Mouse (Mus musculus) midbrain, embryonic 11.5 days (tissue): ENCODE data around the gene 1700022I11Rik. TPM values are rescaled to one million over a fixed set of nuclear protein-coding genes. Genes with fewer than 3 reads are reported as not detected.
"Not testable (repeated sequence)": the region's sequence is repeated elsewhere in the genome, so short reads cannot be mapped to it uniquely, and the experiment has no call there.

ENCODE experiments used
- ATAC-seq: fragments of 200-750 bp; cut with Nextera tagmentation; 2 replicates; pipeline ENCODE4 v1.8.0; 2017; ENCODE audit warnings: moderate TSS enrichment, moderate library complexity; ENCODE audit not compliant: low FRiP score
- DNase-seq: peaks from one replicate; pipeline ENCODE4 v3.0.0; 2015; ENCODE audit warnings: low spot score; ENCODE audit errors: missing footprints
- H3K27ac ChIP-seq: fragments of 300-500 bp; sonication (generic); 2 replicates; pipeline ENCODE4 v1.5.1; 2014; ENCODE audit warnings: low read depth, low read length
- H3K27me3 ChIP-seq: fragments of 300-500 bp; sonication (generic); 2 replicates; pipeline ENCODE4 v1.6.1; 2014; ENCODE audit warnings: mild to moderate bottlenecking, low read length, moderate library complexity, mixed read lengths; ENCODE audit not compliant: control insufficient read depth, insufficient read depth
- H3K36me3 ChIP-seq: fragments of 300-500 bp; sonication (generic); 2 replicates; pipeline ENCODE4 v1.6.1; 2014; ENCODE audit warnings: mild to moderate bottlenecking, low read length, moderate library complexity, mixed read lengths; ENCODE audit not compliant: control insufficient read depth, insufficient read depth
- H3K4me1 ChIP-seq: fragments of 300-500 bp; sonication (generic); 2 replicates; pipeline ENCODE4 v1.6.1; 2014; ENCODE audit warnings: low read length; ENCODE audit not compliant: control insufficient read depth, insufficient read depth
- H3K4me2 ChIP-seq: fragments of 300-500 bp; sonication (generic); 2 replicates; pipeline ENCODE4 v1.6.1; 2014; ENCODE audit warnings: mild to moderate bottlenecking, moderate library complexity
- H3K4me3 ChIP-seq: fragments of 300-500 bp; sonication (generic); 2 replicates; pipeline ENCODE4 v1.5.1; 2014; ENCODE audit warnings: low read depth, low read length
- H3K9ac ChIP-seq: fragments of 300-500 bp; sonication (generic); 2 replicates; pipeline ENCODE4 v1.6.1; 2014; ENCODE audit warnings: low read length
- H3K9me3 ChIP-seq: fragments of 300-500 bp; sonication (generic); 2 replicates; pipeline ENCODE4 v1.6.1; 2016; ENCODE audit warnings: low read length; ENCODE audit not compliant: control insufficient read depth
- WGBS: fragments of 180-500 bp; shearing (Covaris S2); extraction: QIAGEN DNeasy Blood & Tissue Kit; methylation state at CpG from one replicate; pipeline ENCODE4 v1.1.7; 2014; 5-methylcytosine and 5-hydroxymethylcytosine counted together
- polyA plus RNA-seq: library from polyadenylated mRNA; unstranded; fragments of >200 nt; fragmentation: Nextera tagmentation; extraction: Ambion mirVana; gene quantifications from 2 replicates; pipeline ENCODE4 v1.2.1, GENCODE M21; 2014

The 1700022I11Rik gene
- polyA plus RNA-seq, 1 experiment from 2014 or later: 0.60 TPM

GRCm38 (mm10) chr4:42973868-42974267 is 4.5 kb downstream of the 1700022I11Rik start:
- H3K4me1 ChIP-seq: no peaks in the 10 kb centered on the region
- H3K9ac ChIP-seq: no peak overlapping the region
- no peaks in the 10 kb centered on the region for H3K9me3 ChIP-seq
- H3K27me3 ChIP-seq: no peaks in the 10 kb centered on the region
- 84% methylated on average over 5 of the region's 5 CpGs for WGBS
- ATAC-seq: no peak
- peaks cover under 1% of the 10 kb centered on the region; the same call in 1 of the 2 replicates for H3K36me3 ChIP-seq
- H3K4me2 ChIP-seq: no peak overlapping the region
- no peak overlapping the region for H3K27ac ChIP-seq
- no peak for DNase-seq
- no peak overlapping the region for H3K4me3 ChIP-seq

DNA sequence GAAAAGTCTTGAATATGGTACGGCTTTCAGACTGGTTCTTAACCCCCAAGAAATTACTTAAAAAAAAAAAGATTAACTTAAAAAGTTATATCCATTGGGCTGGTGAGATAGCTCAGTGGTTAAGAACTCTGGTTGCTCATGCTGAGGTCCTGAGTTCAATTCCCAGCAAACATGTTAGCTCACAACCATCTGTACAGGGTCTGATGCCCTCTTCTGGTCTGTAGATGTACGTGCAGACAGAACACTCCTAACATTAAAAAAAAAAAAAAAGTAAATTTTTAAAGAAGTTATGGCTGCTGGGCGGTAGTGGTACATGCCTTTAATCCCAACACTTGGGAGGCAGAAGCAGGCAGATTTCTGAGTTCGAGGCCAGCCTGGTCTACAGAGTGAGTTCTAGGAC is 8.7 kb downstream of the 1700022I11Rik start:
- H3K27ac ChIP-seq: no peak overlapping the region
- no peak overlapping the region for H3K4me2 ChIP-seq
- H3K9me3 ChIP-seq: no peaks in the 10 kb centered on the region
- H3K36me3 ChIP-seq: peaks cover 19% of the 10 kb centered on the region
- no peak overlapping the region for H3K9ac ChIP-seq
- 89% methylated on average over 4 of the region's 4 CpGs for WGBS
- H3K4me3 ChIP-seq: no peak overlapping the region
- ATAC-seq (no peak), DNase-seq (no peak)
- no peaks in the 10 kb centered on the region for H3K4me1 ChIP-seq
- no peaks in the 10 kb centered on the region for H3K27me3 ChIP-seq

- not testable (repeated sequence) for H3K27ac ChIP-seq, ATAC-seq, H3K4me1 ChIP-seq, H3K4me2 ChIP-seq, H3K9ac ChIP-seq, H3K4me3 ChIP-seq, DNase-seq, H3K27me3 ChIP-seq, H3K9me3 ChIP-seq
- H3K36me3 ChIP-seq: peaks cover 35% of the 10 kb centered on the region
- 95% methylated on average over 7 of the region's 8 CpGs for WGBS
These were observed 11.1 kb downstream of the 1700022I11Rik start for GRCm38 (mm10) chr4:42980467-42980866.

GRCm38 (mm10) chr4:42988296-42988695 is 18.9 kb downstream of the 1700022I11Rik start:
- Histone ChIP-seq H3K4me1 (no peaks in the 10 kb centered on the region), H3K9ac (no peak overlapping the region), H3K4me3 (no peak overlapping the region), H3K9me3 (no peaks in the 10 kb centered on the region), H3K36me3 (peaks cover 50% of the 10 kb centered on the region), H3K27me3 (no peaks in the 10 kb centered on the region), H3K27ac (no peak overlapping the region), H3K4me2 (no peak overlapping the region)
- ATAC-seq (no peak), DNase-seq (no peak)
- WGBS: 76% methylated on average over 1 of the region's 1 CpGs

DNA sequence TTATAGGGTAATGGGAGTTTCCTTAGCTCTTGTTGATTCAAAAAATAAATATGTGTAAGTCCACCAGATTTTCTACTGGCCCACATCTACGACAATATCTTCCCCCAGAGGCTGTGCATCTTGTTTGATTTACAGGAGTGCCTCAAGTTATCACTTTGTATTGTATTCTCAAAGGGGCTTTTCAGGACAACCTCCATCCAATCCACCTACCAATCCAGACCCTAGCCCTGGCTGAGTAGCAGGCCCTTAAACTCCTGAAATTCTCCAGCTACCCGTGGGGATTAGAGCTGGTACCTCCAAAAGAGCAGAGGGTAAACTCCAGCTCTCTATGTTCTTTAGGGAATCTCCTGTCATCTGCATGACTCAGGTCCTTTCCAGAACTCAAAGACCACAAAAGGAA is 28.6 kb downstream of the 1700022I11Rik start:
- WGBS: 74% methylated on average over 2 of the region's 2 CpGs
- Histone ChIP-seq H3K4me2 (peak overlapping the region; percentile 93), H3K27me3 (no peaks in the 10 kb centered on the region), H3K4me1 (peaks cover 16% of the 10 kb centered on the region), H3K9ac (peak overlapping the region; percentile 94), H3K27ac (no peak overlapping the region), H3K36me3 (peaks cover 15% of the 10 kb centered on the region), H3K9me3 (no peaks in the 10 kb centered on the region), H3K4me3 (peak overlapping the region; percentile 93)
- ATAC-seq: no peak
- DNase-seq: no peak

DNA sequence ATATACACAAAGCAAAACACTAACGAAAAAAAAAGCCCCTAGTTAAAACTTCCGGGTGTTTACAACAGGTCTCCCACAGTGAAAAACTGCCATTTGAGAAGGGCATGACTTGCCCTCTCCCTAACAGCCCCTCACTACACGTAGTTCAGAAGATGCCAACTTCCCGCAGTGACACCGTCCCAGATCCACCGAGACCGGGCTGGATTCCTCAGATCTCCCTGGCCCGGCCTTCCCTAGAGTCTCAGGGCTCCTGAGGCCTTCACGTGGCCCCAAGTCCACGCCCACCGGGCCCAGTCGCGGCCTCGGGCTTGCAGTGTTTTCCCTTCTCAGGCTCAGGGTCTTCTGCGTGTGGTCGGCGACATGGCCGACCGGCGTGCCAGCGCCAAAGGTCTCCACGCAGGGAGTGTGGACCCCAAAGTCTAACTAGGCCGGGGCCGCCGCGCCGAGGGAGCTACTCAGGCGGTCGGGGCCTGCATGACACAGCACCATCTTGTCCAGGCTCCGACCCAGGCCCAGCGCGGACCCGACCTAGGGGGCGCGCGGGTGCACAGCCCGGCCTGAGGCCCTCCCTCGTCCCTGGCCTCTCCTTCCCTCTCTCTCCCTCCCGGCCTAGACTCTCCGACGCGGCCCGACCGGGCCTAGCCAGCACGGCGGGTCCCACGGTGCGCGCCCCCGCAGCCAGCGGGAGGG is 30.2 kb downstream of the 1700022I11Rik start:
- Histone ChIP-seq H3K4me3 (peak overlapping the region; percentile 93), H3K9me3 (no peaks in the 10 kb centered on the region), H3K4me1 (peaks cover 16% of the 10 kb centered on the region), H3K27me3 (no peaks in the 10 kb centered on the region), H3K27ac (peak overlapping the region; percentile 99), H3K36me3 (peaks cover 5% of the 10 kb centered on the region; the same call in 1 of the 2 replicates), H3K4me2 (peak overlapping the region; percentile 93), H3K9ac (peak overlapping the region; percentile 94)
- ATAC-seq (peak; percentile 83), DNase-seq (peak; percentile 97)
- under 1% methylated on average over 51 of the region's 51 CpGs for WGBS

DNA sequence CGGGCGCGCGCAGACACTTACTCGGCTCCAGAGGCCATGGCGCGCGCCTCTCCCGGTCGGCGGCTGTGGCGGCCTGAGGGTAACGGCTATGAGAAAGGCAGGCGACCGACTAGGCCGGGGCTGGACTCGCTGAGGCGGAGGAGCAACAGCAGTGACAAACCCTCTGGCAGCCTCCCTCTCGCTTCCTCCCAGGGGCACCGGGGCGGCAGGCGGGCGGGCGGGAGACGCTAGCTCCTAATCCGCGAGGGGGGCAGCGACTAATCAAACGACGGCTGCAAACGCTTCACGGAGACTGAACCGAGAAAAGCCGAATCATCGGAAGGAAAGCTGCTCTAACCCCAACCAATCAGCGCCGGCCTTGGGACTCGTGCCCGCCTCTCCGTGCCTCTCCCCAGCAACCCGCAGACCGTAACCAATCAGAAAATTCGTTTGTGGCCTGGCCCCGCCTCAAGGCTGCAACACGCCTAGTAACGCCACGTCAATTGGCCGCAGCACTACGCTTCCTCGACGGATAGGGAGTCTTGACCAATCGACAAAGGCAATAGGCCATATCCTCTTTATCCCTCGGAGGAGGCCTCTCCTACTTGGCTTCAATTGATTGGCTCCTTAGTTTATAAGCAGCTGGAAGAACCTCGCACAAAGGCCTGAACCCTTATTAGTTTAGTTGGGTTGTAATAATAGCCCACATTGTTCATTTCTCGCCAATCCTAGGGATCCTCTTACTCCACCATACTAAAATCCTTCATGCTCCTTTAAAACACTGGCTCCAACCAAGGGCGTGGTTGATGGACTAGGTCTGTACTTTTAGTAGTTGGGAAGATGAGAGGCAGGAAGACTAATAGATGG is 31.0 kb downstream of the 1700022I11Rik start, which contains the start of gene Vcp:
TSS of gene Vcp (minus strand) at position 367 of the 846 bp plus-strand sequence.
- WGBS: under 1% methylated on average over 46 of the region's 56 CpGs
- ATAC-seq: peak; percentile 98

DNA sequence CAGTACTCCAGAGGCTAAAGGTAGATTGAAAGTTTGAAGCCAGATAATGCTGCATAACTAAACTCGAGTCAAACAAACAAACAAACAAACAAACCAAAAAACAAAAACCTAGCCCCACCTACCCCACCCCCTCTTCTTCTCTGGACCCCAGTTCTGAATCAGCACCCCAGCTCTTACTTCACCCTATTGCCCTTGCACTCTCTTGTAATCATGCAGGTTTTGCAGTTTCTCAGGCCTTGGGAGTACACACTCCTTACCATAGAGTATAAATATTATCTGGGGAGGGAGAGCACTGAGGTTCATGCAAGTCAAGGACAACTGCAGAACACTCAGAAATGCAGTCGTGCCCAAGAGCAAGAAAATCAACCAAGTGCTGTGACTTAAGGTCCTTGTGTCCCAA is 31.9 kb downstream of the 1700022I11Rik start:
- Histone ChIP-seq H3K36me3 (no peaks in the 10 kb centered on the region), H3K4me3 (no peak overlapping the region), H3K27ac (peak overlapping the region; percentile 91), H3K4me2 (no peak overlapping the region), H3K9ac (no peak overlapping the region), H3K9me3 (no peaks in the 10 kb centered on the region), H3K27me3 (no peaks in the 10 kb centered on the region), H3K4me1 (peaks cover 16% of the 10 kb centered on the region)
- ATAC-seq (no peak), DNase-seq (no peak)
- WGBS: 84% methylated on average over 2 of the region's 2 CpGs

More for the DNA sequence above, 31.0 kb downstream of the 1700022I11Rik start, which contains the start of gene Vcp:
- peaks cover 16% of the 10 kb centered on the region for H3K4me1 ChIP-seq
- peak; percentile 99 for DNase-seq
- H3K27me3 ChIP-seq, H3K36me3 ChIP-seq, H3K9me3 ChIP-seq: not testable (repeated sequence)
- peak within 1 kb of the TSS; percentile 99 for H3K27ac ChIP-seq
- peak within 1 kb of the TSS; percentile 93 for H3K4me3 ChIP-seq
- peak within 1 kb of the TSS; percentile 94 for H3K9ac ChIP-seq
- peak within 1 kb of the TSS; percentile 93 for H3K4me2 ChIP-seq
